Mouse (Mus musculus) adrenal gland, adult 8-10 months (tissue): ENCODE data around the gene Cdc42bpb. TPM values are rescaled to one million over a fixed set of nuclear protein-coding genes. Genes with fewer than 3 reads are reported as not detected.

Experiments used
- DNase-seq: peaks from one replicate; pipeline ENCODE4 v3.0.0; 2022
- total RNA-seq, 4 experiments: library from RNA; stranded (reverse); gene quantifications; 2 replicates each; pipeline ENCODE4 v1.2.4; 2022

Cdc42bpb gene
- total RNA-seq, 4 experiments from 2014 or later = 112 to 162 (median 141) TPM

GRCm38 (mm10) chr12:111385883-111386641 is 8.5 kb upstream of the Cdc42bpb start:
- DNase-seq = no peak

- no peak for DNase-seq
Observed at GRCm38 (mm10) chr12:111378812-111379211, 1.3 kb upstream of the Cdc42bpb start.

- peak; percentile 59 for DNase-seq
Observed at GRCm38 (mm10) chr12:111377986-111378490, 520 bp upstream of the Cdc42bpb start.

- DNase-seq = peak; percentile 56
Observed at GRCm38 (mm10) chr12:111376826-111377331, 639 bp downstream of the Cdc42bpb start.

GRCm38 (mm10) chr12:111376053-111376452 is 1.5 kb downstream of the Cdc42bpb start:
- DNase-seq = no peak

GRCm38 (mm10) chr12:111375559-111375958 is 2.0 kb downstream of the Cdc42bpb start:
- no peak for DNase-seq

- no peak for DNase-seq
Observed at GRCm38 (mm10) chr12:111374727-111375126, 2.8 kb downstream of the Cdc42bpb start.

GRCm38 (mm10) chr12:111373411-111373810 is 4.1 kb downstream of the Cdc42bpb start:
- no peak for DNase-seq

GRCm38 (mm10) chr12:111371905-111372304 is 5.6 kb downstream of the Cdc42bpb start:
- DNase-seq = no peak

GRCm38 (mm10) chr12:111370249-111370648 is 7.3 kb downstream of the Cdc42bpb start:
- DNase-seq = no peak

GRCm38 (mm10) chr12:111367065-111367464 is 10.5 kb downstream of the Cdc42bpb start:
- no peak for DNase-seq

GRCm38 (mm10) chr12:111364234-111364633 is 13.3 kb downstream of the Cdc42bpb start:
- no peak for DNase-seq

- DNase-seq = no peak
Observed at GRCm38 (mm10) chr12:111361319-111362098, 16.0 kb downstream of the Cdc42bpb start.

- DNase-seq = no peak
Observed at GRCm38 (mm10) chr12:111360671-111361070, 16.8 kb downstream of the Cdc42bpb start.

- no peak for DNase-seq
Observed at GRCm38 (mm10) chr12:111356216-111356615, 21.3 kb downstream of the Cdc42bpb start.

- DNase-seq = no peak
Observed at GRCm38 (mm10) chr12:111354142-111354541, 23.4 kb downstream of the Cdc42bpb start.

- DNase-seq = no peak
Observed at GRCm38 (mm10) chr12:111353439-111353915, 24.0 kb downstream of the Cdc42bpb start.

- no peak for DNase-seq
Observed at GRCm38 (mm10) chr12:111353008-111353407, 24.5 kb downstream of the Cdc42bpb start.

GRCm38 (mm10) chr12:111352520-111352919 is 25.0 kb downstream of the Cdc42bpb start:
- DNase-seq = no peak

- no peak for DNase-seq
Observed at GRCm38 (mm10) chr12:111349540-111350231, 27.8 kb downstream of the Cdc42bpb start.

GRCm38 (mm10) chr12:111343956-111344355 is 33.6 kb downstream of the Cdc42bpb start:
- no peak for DNase-seq

GRCm38 (mm10) chr12:111340692-111341091 is 36.8 kb downstream of the Cdc42bpb start:
- no peak for DNase-seq
